Mouse (Mus musculus) limb, embryonic 11.5 days (tissue): Measurements from ENCODE around the gene Hoxc9. TPM values are rescaled to one million over a fixed set of nuclear protein-coding genes. Genes with fewer than 3 reads are reported as not detected.

Experiments
- ATAC-seq: fragments of 200-750 bp; cut with Nextera tagmentation; 2 replicates; pipeline ENCODE4 v1.8.0; 2017; ENCODE audit warnings: low read depth; ENCODE audit not compliant: insufficient number of reproducible peaks, low FRiP score, low TSS enrichment
- DNase-seq: peaks from one replicate; pipeline ENCODE4 v3.0.0-alpha.2; 2015; ENCODE audit warnings: low spot score
- H3K27ac ChIP-seq: fragments of 300-500 bp; sonication (generic); replicated peaks from 2 replicates; pipeline ENCODE4 v1.5.1; 2014; ENCODE audit warnings: low read depth, mild to moderate bottlenecking, low read length
- H3K27me3 ChIP-seq: fragments of 300-500 bp; sonication (generic); 2 replicates; pipeline ENCODE4 v1.6.1; 2014; ENCODE audit warnings: mild to moderate bottlenecking, low read length, mixed read lengths; ENCODE audit not compliant: control insufficient read depth, insufficient read depth
- H3K36me3 ChIP-seq: fragments of 300-500 bp; sonication (generic); 2 replicates; pipeline ENCODE4 v1.6.1; 2014; ENCODE audit warnings: mild to moderate bottlenecking, low read length, moderate library complexity, mixed read lengths; ENCODE audit not compliant: control insufficient read depth, insufficient read depth
- H3K4me1 ChIP-seq: fragments of 300-500 bp; sonication (generic); 2 replicates; pipeline ENCODE4 v1.6.1; 2014; ENCODE audit warnings: low read length, mixed read lengths; ENCODE audit not compliant: control insufficient read depth, insufficient read depth
- H3K4me2 ChIP-seq: fragments of 300-500 bp; sonication (generic); 2 replicates; pipeline ENCODE4 v1.6.1; 2014; ENCODE audit warnings: low read depth, mild to moderate bottlenecking, moderate library complexity; ENCODE audit not compliant: severe bottlenecking
- H3K4me3 ChIP-seq: fragments of 300-500 bp; sonication (generic); 2 replicates; pipeline ENCODE4 v1.5.1; 2014; ENCODE audit warnings: low read depth, low read length
- H3K9ac ChIP-seq: fragments of 300-500 bp; sonication (generic); 2 replicates; pipeline ENCODE4 v1.6.1; 2014; ENCODE audit warnings: mild to moderate bottlenecking, low read length
- H3K9me3 ChIP-seq: fragments of 300-500 bp; sonication (generic); 2 replicates; pipeline ENCODE4 v1.6.1; 2016; ENCODE audit warnings: low read length; ENCODE audit not compliant: control insufficient read depth
- WGBS: fragments of 180-500 bp; shearing (Covaris S2); extraction: QIAGEN DNeasy Blood & Tissue Kit; methylation state at CpG from one replicate; pipeline ENCODE4 v1.1.7; 2014; 5-methylcytosine and 5-hydroxymethylcytosine counted together
- polyA plus RNA-seq: library from polyadenylated mRNA; unstranded; fragments of >200 nt; fragmentation: Nextera tagmentation; extraction: Ambion mirVana; gene quantifications from 2 replicates; pipeline ENCODE4 v1.2.1, GENCODE M21; 2014

Hoxc9 gene
- polyA plus RNA-seq, 1 experiment from 2014 or later = 6.1 TPM

GRCm38 (mm10) chr15:102997431-102997830, 21.2 kb downstream of the Hoxc9 start:
- Histone ChIP-seq H3K9ac (no peak overlapping the region), H3K4me3 (0 out of 2 replicates have a peak overlapping the region, but pooled peaks have one; percentile 41), H3K4me2 (peak overlapping the region; percentile 78), H3K36me3 (no peaks in the 10 kb centered on the region), H3K4me1 (peaks cover 62% of the 10 kb centered on the region), H3K27me3 (peaks cover 58% of the 10 kb centered on the region), H3K9me3 (no peaks in the 10 kb centered on the region), H3K27ac (no peak overlapping the region)
- 5% methylated on average over 3 of the region's 3 CpGs for WGBS
- ATAC-seq (no peak), DNase-seq (peak; percentile 41)

- peak; percentile 39; the same call in 1 of the 2 replicates for ATAC-seq
- no peaks in the 10 kb centered on the region for H3K36me3 ChIP-seq
- H3K4me1 ChIP-seq = peaks cover 67% of the 10 kb centered on the region
Observed at GRCm38 (mm10) chr15:102997939-102998355, 21.7 kb downstream of the Hoxc9 start, which contains the start of gene Hoxc6. Gene Hoxc6, plus strand, starts transcription at chr15:102998257.

GRCm38 (mm10) chr15:102998608-102999182, 22.5 kb downstream of the Hoxc9 start:
- no peaks in the 10 kb centered on the region for H3K36me3 ChIP-seq
- DNase-seq (no peak), ATAC-seq (peak; percentile 14; the same call in 1 of the 2 replicates)
- H3K27me3 ChIP-seq = peaks cover 56% of the 10 kb centered on the region
- no peaks in the 10 kb centered on the region for H3K9me3 ChIP-seq
- H3K4me2 ChIP-seq = peak overlapping the region; percentile 78
- under 1% methylated on average over 19 of the region's 19 CpGs for WGBS
- H3K9ac ChIP-seq = peak overlapping the region; percentile 61
- H3K27ac ChIP-seq = peak overlapping the region; percentile 90
- peaks cover 69% of the 10 kb centered on the region for H3K4me1 ChIP-seq
- peak overlapping the region; percentile 41 for H3K4me3 ChIP-seq

More at GRCm38 (mm10) chr15:102997939-102998355, 21.7 kb downstream of the Hoxc9 start, which contains the start of gene Hoxc6:
- Histone ChIP-seq H3K4me2 (peak within 1 kb of the TSS; percentile 78), H3K9ac (peak within 1 kb of the TSS; percentile 61), H3K9me3 (no peaks in the 10 kb centered on the region), H3K4me3 (peak within 1 kb of the TSS; percentile 41), H3K27me3 (peaks cover 59% of the 10 kb centered on the region), H3K27ac (peak within 1 kb of the TSS; percentile 90)
- DNase-seq = peak; percentile 74
- under 1% methylated on average over 19 of the region's 19 CpGs for WGBS

GRCm38 (mm10) chr15:102999183-102999831, 23.1 kb downstream of the Hoxc9 start:
- WGBS = under 1% methylated on average over 33 of the region's 33 CpGs
- ATAC-seq = peak; percentile 69
- Histone ChIP-seq H3K4me2 (peak overlapping the region; percentile 78), H3K9me3 (no peaks in the 10 kb centered on the region), H3K4me3 (peak overlapping the region; percentile 41), H3K27me3 (peaks cover 59% of the 10 kb centered on the region), H3K36me3 (no peaks in the 10 kb centered on the region), H3K4me1 (peaks cover 72% of the 10 kb centered on the region), H3K9ac (peak overlapping the region; percentile 61), H3K27ac (peak overlapping the region; percentile 90)
- peak; percentile 91 for DNase-seq

GRCm38 (mm10) chr15:102999955-103000354, 23.7 kb downstream of the Hoxc9 start:
- peak overlapping the region; percentile 61 for H3K9ac ChIP-seq

GRCm38 (mm10) chr15:103000501-103000901, 24.3 kb downstream of the Hoxc9 start:
- H3K27ac ChIP-seq = peak overlapping the region; percentile 90
- H3K9me3 ChIP-seq = no peaks in the 10 kb centered on the region
- peak overlapping the region; percentile 84 for H3K9ac ChIP-seq
- 0% methylated on average over 24 of the region's 24 CpGs for WGBS
- peak overlapping the region; percentile 41 for H3K4me3 ChIP-seq
- H3K27me3 ChIP-seq = peaks cover 52% of the 10 kb centered on the region
- H3K4me2 ChIP-seq = peak overlapping the region; percentile 78
- DNase-seq (peak; percentile 74), ATAC-seq (no peak)
- H3K36me3 ChIP-seq = no peaks in the 10 kb centered on the region
- H3K4me1 ChIP-seq = peaks cover 79% of the 10 kb centered on the region

More at GRCm38 (mm10) chr15:102999955-103000354, 23.7 kb downstream of the Hoxc9 start:
- Histone ChIP-seq H3K27ac (peak overlapping the region; percentile 90), H3K4me2 (peak overlapping the region; percentile 78), H3K36me3 (no peaks in the 10 kb centered on the region), H3K27me3 (peaks cover 57% of the 10 kb centered on the region), H3K4me3 (peak overlapping the region; percentile 41), H3K4me1 (peaks cover 73% of the 10 kb centered on the region), H3K9me3 (no peaks in the 10 kb centered on the region)
- peak; percentile 72 for DNase-seq
- 0% methylated on average over 10 of the region's 11 CpGs for WGBS
- ATAC-seq = peak; percentile 42

DNA sequence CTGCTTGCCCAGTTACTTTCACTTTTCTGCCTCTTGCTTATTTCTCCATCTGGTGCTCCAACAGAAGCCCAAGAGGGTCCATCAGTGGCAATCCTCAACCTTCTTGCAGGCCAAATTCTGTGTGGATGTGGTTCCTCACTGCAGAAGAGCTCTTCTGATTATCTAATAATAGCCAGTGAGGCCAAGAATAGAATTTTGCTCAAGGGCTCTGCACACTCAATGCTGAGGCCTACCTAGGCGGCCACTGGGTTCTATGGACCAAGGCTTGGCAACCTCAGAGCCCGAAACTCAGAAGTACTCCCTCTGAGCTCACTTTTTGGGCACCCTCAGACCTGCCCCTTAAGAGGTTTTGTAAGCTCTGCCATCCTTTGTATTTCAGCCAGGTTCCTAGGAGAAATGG, 25.1 kb downstream of the Hoxc9 start:
- peaks cover 46% of the 10 kb centered on the region for H3K27me3 ChIP-seq
- H3K9ac ChIP-seq = peak overlapping the region; percentile 84; the same call in 1 of the 2 replicates
- peak overlapping the region; percentile 41; the same call in 1 of the 2 replicates for H3K4me3 ChIP-seq
- WGBS = 23% methylated on average over 2 of the region's 2 CpGs
- H3K4me1 ChIP-seq = peaks cover 78% of the 10 kb centered on the region
- no peaks in the 10 kb centered on the region for H3K9me3 ChIP-seq
- no peak for ATAC-seq
- H3K27ac ChIP-seq = no peak overlapping the region
- H3K4me2 ChIP-seq = peak overlapping the region; percentile 78
- DNase-seq = no peak
- H3K36me3 ChIP-seq = no peaks in the 10 kb centered on the region

- no peak overlapping the region for H3K4me3 ChIP-seq
- H3K9ac ChIP-seq = peak overlapping the region; percentile 34; the same call in 1 of the 2 replicates
- WGBS = 12% methylated on average over 4 of the region's 4 CpGs
- no peaks in the 10 kb centered on the region for H3K9me3 ChIP-seq
- ATAC-seq (no peak), DNase-seq (no peak)
- peaks cover 46% of the 10 kb centered on the region for H3K27me3 ChIP-seq
- no peaks in the 10 kb centered on the region for H3K36me3 ChIP-seq
- peak overlapping the region; percentile 78 for H3K4me2 ChIP-seq
- no peak overlapping the region for H3K27ac ChIP-seq
- peaks cover 80% of the 10 kb centered on the region for H3K4me1 ChIP-seq
Observed at GRCm38 (mm10) chr15:103002156-103002555, 25.9 kb downstream of the Hoxc9 start.
